Mouse (Mus musculus) bone marrow macrophage, adult 2 months (primary cell): ENCODE data around the gene Polr2i.

Experiments used
- CTCF ChIP-seq: IDR thresholded peaks from 2 replicates; pipeline ENCODE4 v1.5.1; 2012; ENCODE audit warnings: low read depth, mild to moderate bottlenecking, low read length, moderate library complexity
- POLR2A ChIP-seq: IDR thresholded peaks from 2 replicates; pipeline ENCODE4 v1.6.1; 2012; ENCODE audit warnings: mild to moderate bottlenecking, low read depth, low read length, borderline replicate concordance

DNA sequence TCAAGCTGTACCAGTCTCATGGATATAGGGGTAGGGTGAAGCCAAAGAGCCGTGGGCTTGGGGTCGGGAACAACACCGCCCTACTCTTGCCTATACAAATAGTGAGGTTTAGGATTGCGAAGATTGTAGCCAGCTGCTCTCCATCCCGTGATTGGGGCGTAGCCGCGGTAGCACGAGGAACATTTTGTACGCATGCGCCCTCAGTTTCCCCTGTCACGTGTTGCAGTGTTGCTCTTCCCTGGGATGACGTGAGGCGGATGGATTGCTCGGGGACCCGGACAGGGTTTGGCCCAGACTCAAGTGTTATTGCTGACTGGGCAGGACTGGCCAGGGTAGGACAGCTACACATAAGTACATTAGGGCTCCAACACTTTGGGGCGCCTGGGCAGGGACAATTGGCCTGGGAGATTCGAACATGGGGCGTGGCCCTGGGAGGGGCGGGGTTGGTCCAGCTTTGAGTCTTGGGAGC lies 49.0 kb downstream of the Polr2i start:
- TF ChIP-seq POLR2A (0 out of 2 replicates have a peak, but pooled peaks have one; percentile 27), CTCF (no peak)
